Mouse (Mus musculus) kidney, embryonic 15.5 days (tissue): ENCODE data around the gene Tmod4. TPM values are rescaled to one million over a fixed set of nuclear protein-coding genes. Genes with fewer than 3 reads are reported as not detected.
"Not testable (repeated sequence)": the region's sequence is repeated elsewhere in the genome, so short reads cannot be mapped to it uniquely, and the experiment has no call there.

Experiments used
- ATAC-seq: fragments of 200-750 bp; cut with Nextera tagmentation; replicated peaks from 2 replicates; pipeline ENCODE4 v1.8.0; 2017; ENCODE audit warnings: moderate TSS enrichment; ENCODE audit not compliant: low FRiP score
- H3K27ac ChIP-seq: fragments of 300-500 bp; sonication (generic); 2 replicates; pipeline ENCODE4 v1.5.1; 2015; ENCODE audit warnings: mild to moderate bottlenecking, inconsistent platforms
- H3K27me3 ChIP-seq: fragments of 300-500 bp; sonication (generic); 2 replicates; pipeline ENCODE4 v1.6.1; 2015; ENCODE audit warnings: inconsistent platforms
- H3K36me3 ChIP-seq: fragments of 300-500 bp; sonication (generic); 2 replicates; pipeline ENCODE4 v1.6.1; 2015; ENCODE audit warnings: inconsistent platforms
- H3K4me1 ChIP-seq: fragments of 300-500 bp; sonication (generic); 2 replicates; pipeline ENCODE4 v1.6.1; 2015; ENCODE audit warnings: inconsistent platforms
- H3K4me2 ChIP-seq: fragments of 300-500 bp; sonication (generic); 2 replicates; pipeline ENCODE4 v1.6.1; 2015; ENCODE audit warnings: moderate library complexity, mild to moderate bottlenecking, inconsistent platforms
- H3K4me3 ChIP-seq: fragments of 300-500 bp; sonication (generic); replicated peaks from 2 replicates; pipeline ENCODE4 v1.5.1; 2015; ENCODE audit warnings: mild to moderate bottlenecking, inconsistent platforms
- H3K9ac ChIP-seq: fragments of 300-500 bp; sonication (generic); 2 replicates; pipeline ENCODE4 v1.6.1; 2015; ENCODE audit warnings: mild to moderate bottlenecking, inconsistent platforms
- H3K9me3 ChIP-seq: fragments of 300-500 bp; sonication (generic); replicated peaks from 2 replicates; pipeline ENCODE4 v1.6.1; 2016; ENCODE audit warnings: inconsistent platforms
- WGBS: fragments of 180-500 bp; shearing (Covaris S2); methylation state at CpG from one replicate; pipeline ENCODE4 v1.1.7; 2015; ENCODE audit warnings: mixed read lengths; 5-methylcytosine and 5-hydroxymethylcytosine counted together
- polyA plus RNA-seq: library from polyadenylated mRNA; unstranded; fragments of >200 nt; fragmentation: Nextera tagmentation; extraction: Ambion mirVana; gene quantifications from 2 replicates; pipeline ENCODE4 v1.2.1, GENCODE M21; 2015

Gene Tmod4
- polyA plus RNA-seq, 1 experiment from 2014 or later: 0.93 TPM

GRCm38 (mm10) chr3:95121580-95121979 lies 2.7 kb upstream of the Tmod4 start:
- Histone ChIP-seq H3K27me3 (no peaks in the 10 kb centered on the region), H3K27ac (peak overlapping the region; percentile 71), H3K9ac (no peak overlapping the region), H3K36me3 (peaks cover 67% of the 10 kb centered on the region), H3K4me3 (no peak overlapping the region), H3K4me1 (peaks cover 14% of the 10 kb centered on the region), H3K9me3 (no peaks in the 10 kb centered on the region), H3K4me2 (no peak overlapping the region)
- no peak; the same call in 1 of the 2 replicates for ATAC-seq
- 45% methylated on average over 6 of the region's 6 CpGs for WGBS

- Histone ChIP-seq H3K4me3 (no peak overlapping the region), H3K4me2 (no peak overlapping the region), H3K27ac (peak overlapping the region; percentile 45; the same call in 1 of the 2 replicates), H3K9ac (no peak overlapping the region), H3K27me3 (no peaks in the 10 kb centered on the region), H3K4me1 (peaks cover 31% of the 10 kb centered on the region), H3K36me3 (peaks cover 37% of the 10 kb centered on the region), H3K9me3 (no peaks in the 10 kb centered on the region)
- 32% methylated on average over 5 of the region's 5 CpGs for WGBS
- ATAC-seq: no peak
These were observed 696 bp downstream of the Tmod4 start for GRCm38 (mm10) chr3:95124972-95125371.

GRCm38 (mm10) chr3:95129226-95129651 lies 5.0 kb downstream of the Tmod4 start:
- H3K9ac ChIP-seq: no peak overlapping the region
- ATAC-seq: peak; percentile 33
- peak overlapping the region; percentile 54; the same call in 1 of the 2 replicates for H3K27ac ChIP-seq
- H3K36me3 ChIP-seq: peaks cover 20% of the 10 kb centered on the region
- no peaks in the 10 kb centered on the region for H3K27me3 ChIP-seq
- no peaks in the 10 kb centered on the region for H3K9me3 ChIP-seq
- peak overlapping the region; percentile 15 for H3K4me2 ChIP-seq
- WGBS: 11% methylated on average over 6 of the region's 6 CpGs
- H3K4me1 ChIP-seq: peaks cover 40% of the 10 kb centered on the region
- H3K4me3 ChIP-seq: no peak overlapping the region

GRCm38 (mm10) chr3:95130081-95130480 lies 5.8 kb downstream of the Tmod4 start:
- Histone ChIP-seq H3K4me3 (no peak overlapping the region), H3K27ac (peak overlapping the region; percentile 54; the same call in 1 of the 2 replicates), H3K9me3 (no peaks in the 10 kb centered on the region), H3K4me2 (no peak overlapping the region), H3K9ac (0 out of 2 replicates have a peak overlapping the region, but pooled peaks have one; percentile 6), H3K36me3 (peaks cover 20% of the 10 kb centered on the region), H3K4me1 (peaks cover 35% of the 10 kb centered on the region), H3K27me3 (no peaks in the 10 kb centered on the region)
- no peak for ATAC-seq
- 45% methylated on average over 5 of the region's 5 CpGs for WGBS

GRCm38 (mm10) chr3:95132389-95132788 lies 8.1 kb downstream of the Tmod4 start:
- peaks cover 44% of the 10 kb centered on the region for H3K4me1 ChIP-seq
- not testable (repeated sequence) for H3K9ac ChIP-seq, H3K9me3 ChIP-seq, H3K27me3 ChIP-seq, H3K4me3 ChIP-seq, ATAC-seq, H3K27ac ChIP-seq, H3K4me2 ChIP-seq
- peaks cover 20% of the 10 kb centered on the region for H3K36me3 ChIP-seq
- WGBS: 92% methylated on average over 2 of the region's 2 CpGs

GRCm38 (mm10) chr3:95133176-95133575 lies 8.9 kb downstream of the Tmod4 start:
- Histone ChIP-seq H3K4me2 (peak overlapping the region; percentile 73), H3K27ac (peak overlapping the region; percentile 29; the same call in 1 of the 2 replicates), H3K4me3 (peak overlapping the region; percentile 56), H3K9me3 (no peaks in the 10 kb centered on the region), H3K27me3 (no peaks in the 10 kb centered on the region), H3K9ac (peak overlapping the region; percentile 65), H3K36me3 (peaks cover 19% of the 10 kb centered on the region), H3K4me1 (peaks cover 47% of the 10 kb centered on the region)
- ATAC-seq: peak; percentile 1; the same call in 1 of the 2 replicates
- WGBS: 55% methylated on average over 11 of the region's 11 CpGs

- peak; percentile 88 for ATAC-seq
- H3K9ac ChIP-seq: peak within 1 kb of the TSS; percentile 65
- 0% methylated on average over 20 of the region's 20 CpGs for WGBS
- H3K4me1 ChIP-seq: peaks cover 43% of the 10 kb centered on the region
- H3K4me3 ChIP-seq: peak within 1 kb of the TSS; percentile 56
- H3K4me2 ChIP-seq: peak within 1 kb of the TSS; percentile 73
- peak within 1 kb of the TSS; percentile 29 for H3K27ac ChIP-seq
- no peaks in the 10 kb centered on the region for H3K9me3 ChIP-seq
- no peaks in the 10 kb centered on the region for H3K27me3 ChIP-seq
- peaks cover 17% of the 10 kb centered on the region for H3K36me3 ChIP-seq
These were observed 9.4 kb downstream of the Tmod4 start, which contains the start of the genes Scnm1 and Lysmd1 for GRCm38 (mm10) chr3:95133680-95134101. Gene Scnm1 (minus strand): TSS chr3:95134011. Gene Lysmd1 (plus strand): TSS chr3:95134088.

- not testable (repeated sequence) for H3K27me3 ChIP-seq, H3K9ac ChIP-seq, H3K4me2 ChIP-seq, H3K9me3 ChIP-seq, H3K27ac ChIP-seq
- Histone ChIP-seq H3K36me3 (peaks cover 17% of the 10 kb centered on the region), H3K4me1 (peaks cover 39% of the 10 kb centered on the region), H3K4me3 (peak overlapping the region; percentile 56)
- WGBS: no CpG with 5 or more reads among the region's 12 CpGs
- peak; percentile 30 for ATAC-seq
These were observed 9.9 kb downstream of the Tmod4 start for GRCm38 (mm10) chr3:95134133-95134532.

GRCm38 (mm10) chr3:95135023-95135422 lies 10.7 kb downstream of the Tmod4 start:
- Histone ChIP-seq H3K4me3 (peak overlapping the region; percentile 32), H3K9me3 (no peaks in the 10 kb centered on the region), H3K4me1 (peaks cover 30% of the 10 kb centered on the region), H3K27me3 (no peaks in the 10 kb centered on the region), H3K9ac (no peak overlapping the region), H3K36me3 (peaks cover 20% of the 10 kb centered on the region), H3K4me2 (peak overlapping the region; percentile 55), H3K27ac (no peak overlapping the region)
- 23% methylated on average over 6 of the region's 6 CpGs for WGBS
- 0 out of 2 replicates have a peak, but pooled peaks have one; percentile 26 for ATAC-seq

GRCm38 (mm10) chr3:95135433-95136052 lies 11.3 kb downstream of the Tmod4 start:
- H3K27ac ChIP-seq: no peak overlapping the region
- ATAC-seq: no peak
- WGBS: 84% methylated on average over 7 of the region's 7 CpGs

GRCm38 (mm10) chr3:95136336-95136735 lies 12.1 kb downstream of the Tmod4 start:
- Histone ChIP-seq H3K36me3 (peaks cover 26% of the 10 kb centered on the region), H3K9ac (no peak overlapping the region), H3K9me3 (no peaks in the 10 kb centered on the region), H3K27ac (no peak overlapping the region), H3K4me1 (peaks cover 27% of the 10 kb centered on the region), H3K4me2 (0 out of 2 replicates have a peak overlapping the region, but pooled peaks have one; percentile 55), H3K27me3 (no peaks in the 10 kb centered on the region), H3K4me3 (no peak overlapping the region)
- no peak for ATAC-seq
- WGBS: 96% methylated on average over 3 of the region's 3 CpGs

More at GRCm38 (mm10) chr3:95135433-95136052, 11.3 kb downstream of the Tmod4 start:
- Histone ChIP-seq H3K9me3 (no peaks in the 10 kb centered on the region), H3K36me3 (peaks cover 25% of the 10 kb centered on the region), H3K9ac (no peak overlapping the region), H3K4me3 (peak overlapping the region; percentile 32), H3K4me1 (peaks cover 27% of the 10 kb centered on the region), H3K4me2 (peak overlapping the region; percentile 55), H3K27me3 (no peaks in the 10 kb centered on the region)

- Histone ChIP-seq H3K9ac (no peak overlapping the region), H3K4me1 (peaks cover 18% of the 10 kb centered on the region), H3K4me2 (0 out of 2 replicates have a peak overlapping the region, but pooled peaks have one; percentile 9), H3K27me3 (no peaks in the 10 kb centered on the region), H3K36me3 (peaks cover 20% of the 10 kb centered on the region), H3K27ac (no peak overlapping the region), H3K4me3 (no peak overlapping the region), H3K9me3 (no peaks in the 10 kb centered on the region)
- 71% methylated on average over 25 of the region's 25 CpGs for WGBS
- ATAC-seq: no peak
These were observed 15.5 kb downstream of the Tmod4 start for GRCm38 (mm10) chr3:95139586-95140288.
